Mouse (Mus musculus) spleen, adult 18-20 months (tissue): ENCODE measurements around the gene Tmem238l.

Experiments
- DNase-seq, 2 experiments: peaks; one replicate each; pipeline ENCODE4 v3.0.0; 2022; ENCODE audit warnings: mixed read lengths in 2 of 2

The Tmem238l gene

GRCm38 (mm10) chr11:66956303-66956702 is at the start of gene Tmem238l:
TSS of gene Tmem238l (plus strand) at chr11:66956638.
- DNase-seq: no peak

- DNase-seq: no peak
These were observed 44.6 kb upstream of the Tmem238l start, which contains the start of gene Pirt for GRCm38 (mm10) chr11:66911811-66912210. TSS of gene Pirt (plus strand) at chr11:66911981.

GRCm38 (mm10) chr11:66912531-66913458 is 43.6 kb upstream of the Tmem238l start:
- no peak for DNase-seq

- peak in 1 of 2 experiments; percentile 25 for DNase-seq
These were observed 42.2 kb upstream of the Tmem238l start for GRCm38 (mm10) chr11:66914249-66914648.

- DNase-seq: no peak
These were observed 36.4 kb upstream of the Tmem238l start for GRCm38 (mm10) chr11:66920012-66920411.

GRCm38 (mm10) chr11:66924095-66924823 is 32.2 kb upstream of the Tmem238l start:
- no peak for DNase-seq

GRCm38 (mm10) chr11:66928311-66928710 is 28.1 kb upstream of the Tmem238l start:
- no peak for DNase-seq

GRCm38 (mm10) chr11:66932827-66933599 is 23.4 kb upstream of the Tmem238l start:
- DNase-seq: no peak

GRCm38 (mm10) chr11:66934428-66935173 is 21.8 kb upstream of the Tmem238l start:
- no peak for DNase-seq

- no peak for DNase-seq
These were observed 14.4 kb upstream of the Tmem238l start for GRCm38 (mm10) chr11:66942011-66942410.

GRCm38 (mm10) chr11:66945224-66945767 is 11.1 kb upstream of the Tmem238l start:
- DNase-seq: no peak

- DNase-seq: no peak
These were observed 9.9 kb upstream of the Tmem238l start for GRCm38 (mm10) chr11:66946521-66946920.

GRCm38 (mm10) chr11:66946922-66947321 is 9.5 kb upstream of the Tmem238l start:
- no peak for DNase-seq

- no peak for DNase-seq
These were observed 4.4 kb downstream of the Tmem238l start for GRCm38 (mm10) chr11:66960797-66961196.

GRCm38 (mm10) chr11:66961447-66962176 is 5.2 kb downstream of the Tmem238l start:
- DNase-seq: no peak

GRCm38 (mm10) chr11:66963462-66963861 is 7.0 kb downstream of the Tmem238l start:
- DNase-seq: no peak

GRCm38 (mm10) chr11:66966500-66967116 is 10.2 kb downstream of the Tmem238l start:
- no peak for DNase-seq

- DNase-seq: no peak
These were observed 12.1 kb downstream of the Tmem238l start for GRCm38 (mm10) chr11:66968575-66968974.

- DNase-seq: no peak
These were observed 17.1 kb downstream of the Tmem238l start for GRCm38 (mm10) chr11:66973507-66973906.

GRCm38 (mm10) chr11:66975606-66976330 is 19.3 kb downstream of the Tmem238l start:
- DNase-seq: no peak
